25 mouse cellular contexts compared by ENCODE assay signal in the genomic region with DNA sequence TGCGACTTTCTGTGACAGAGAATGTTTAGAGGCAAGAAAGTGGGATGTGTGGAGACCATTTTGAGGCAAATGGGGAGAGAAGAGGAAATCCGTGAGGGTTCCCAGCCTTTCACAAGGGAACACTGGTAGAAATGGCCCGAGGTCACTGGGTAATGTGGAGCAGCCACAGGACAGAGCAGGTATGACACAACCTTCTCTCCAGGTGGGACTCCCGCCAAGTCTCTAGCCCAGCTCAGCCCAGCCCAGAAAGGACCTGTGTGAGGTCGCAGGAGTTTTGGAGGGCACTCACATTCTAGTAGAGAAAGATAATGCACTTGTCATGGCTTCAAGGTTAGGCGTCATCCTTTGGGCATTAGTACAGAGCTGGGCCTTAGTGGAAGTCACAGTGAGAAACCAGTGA. TPM values are rescaled to one million over a fixed set of nuclear protein-coding genes. Genes with fewer than 3 reads are reported as not detected.
A peak's percentile ranks its signal among the peaks of the same experiment; 100 is the strongest.
DNase-seq lines count a peak whose midpoint lies in the region; ATAC-seq and TF ChIP-seq lines count a peak whose summit lies in the region.
"Had no signal": no experiment of that assay in that cellular context is flagged by ENCODE, and none has a peak within 500 bp of the region (broad histone marks: within the 10 kb centered on the region; RNA-seq: fewer than 3 reads in every experiment).

No protein-coding gene starts in this region.

- WGBS in kidney, embryonic 14.5 days: 88% methylated on average over 6 of the region's 6 CpGs
- WGBS in lung, postnatal 0 days: 80% methylated on average over 6 of the region's 6 CpGs

- intact Hi-C loops in heart, postnatal 14 days (cut with DNase I): no loop called here

- no peaks in the 10 kb centered on the region for H3K9me3 ChIP-seq in kidney, embryonic 14.5 days (ENCODE audit: control insufficient read depth, low read length)
- H3K9me3 ChIP-seq in lung, postnatal 0 days (ENCODE audit: low read length): no peaks in the 10 kb centered on the region
- H3K9me3 ChIP-seq: embryonic facial prominence, embryonic 10.5 days; embryonic facial prominence, embryonic 15.5 days; forebrain, embryonic 12.5 days; limb, embryonic 13.5 days; liver, embryonic 15.5 days; neural tube, embryonic 13.5 days had no signal

- H3K27me3 ChIP-seq in kidney, embryonic 14.5 days (ENCODE audit: control insufficient read depth, insufficient read depth, low read length): no peaks in the 10 kb centered on the region
- H3K27me3 ChIP-seq in lung, postnatal 0 days (replicated peaks; ENCODE audit: insufficient read depth, low read length): no peaks in the 10 kb centered on the region
- H3K27me3 ChIP-seq: embryonic facial prominence, embryonic 15.5 days; forebrain, embryonic 12.5 days; limb, embryonic 13.5 days; liver, embryonic 15.5 days; midbrain, embryonic 13.5 days; neural tube, embryonic 13.5 days had no signal

- peak; percentile 19 for DNase-seq in adrenal gland, postnatal 10 days
- DNase-seq in adrenal gland, adult (ENCODE audit: inconsistent age in 2 of 2, low spot score in 1 of 2): no peak
- DNase-seq in heart, postnatal 4 days: peak; percentile 18
- no peak for DNase-seq in heart, postnatal 14 days
- peak; percentile 50 to 65 for DNase-seq in kidney, postnatal 25 days
- no peak for DNase-seq in lung, postnatal 0 days (ENCODE audit: low spot score)
- no peak for DNase-seq in lung, postnatal 25 days (ENCODE audit: low spot score)
- DNase-seq: cerebellum, adult 8-10 months; forebrain, postnatal 0 days; right cerebral cortex, postnatal 4 days; thymus, adult 18-20 months; thymus, postnatal 25 days had no signal

- H3K27ac ChIP-seq in kidney, embryonic 14.5 days (ENCODE audit: low read depth, low read length): no peak overlapping the region
- no peak overlapping the region for H3K27ac ChIP-seq in lung, postnatal 0 days (ENCODE audit: low read length)
- H3K27ac ChIP-seq: embryonic facial prominence, embryonic 10.5 days; embryonic facial prominence, embryonic 15.5 days; forebrain, embryonic 12.5 days; kidney, postnatal 0 days; limb, embryonic 13.5 days; liver, embryonic 15.5 days; macrophage; midbrain, embryonic 13.5 days; neural tube, embryonic 13.5 days; stomach, postnatal 0 days had no signal

- no peak for TF ChIP-seq CTCF in lung, postnatal 0 days (IDR thresholded peaks at IDR 0.05)

- no peak for TF ChIP-seq EP300 in lung, postnatal 0 days (IDR thresholded peaks at IDR 0.05)

- no peak overlapping the region for H3K9ac ChIP-seq in kidney, embryonic 14.5 days (ENCODE audit: low read depth, low read length)
- no peak overlapping the region for H3K9ac ChIP-seq in lung, postnatal 0 days (replicated peaks; ENCODE audit: low read depth)
- H3K9ac ChIP-seq: embryonic facial prominence, embryonic 15.5 days; forebrain, embryonic 12.5 days; forebrain, postnatal 0 days; limb, embryonic 13.5 days; liver, embryonic 15.5 days; midbrain, embryonic 13.5 days; neural tube, embryonic 13.5 days had no signal

- no peak overlapping the region for H3K4me2 ChIP-seq in kidney, embryonic 14.5 days (replicated peaks; ENCODE audit: low read depth, low read length)
- H3K4me2 ChIP-seq in lung, postnatal 0 days (replicated peaks; ENCODE audit: low read depth, low read length): no peak overlapping the region
- H3K4me2 ChIP-seq: embryonic facial prominence, embryonic 15.5 days; forebrain, embryonic 12.5 days; limb, embryonic 13.5 days; liver, embryonic 15.5 days; midbrain, embryonic 13.5 days; neural tube, embryonic 13.5 days had no signal

- no peak overlapping the region for H3K4me3 ChIP-seq in kidney, embryonic 14.5 days (ENCODE audit: low read length)
- H3K4me3 ChIP-seq in lung, postnatal 0 days (ENCODE audit: low read depth, low read length): no peak overlapping the region
- H3K4me3 ChIP-seq: embryonic facial prominence, embryonic 10.5 days; embryonic facial prominence, embryonic 15.5 days; forebrain, embryonic 12.5 days; limb, embryonic 13.5 days; liver, embryonic 15.5 days; midbrain, embryonic 13.5 days; neural tube, embryonic 13.5 days had no signal

- H3K4me1 ChIP-seq in kidney, embryonic 14.5 days (ENCODE audit: control insufficient read depth, insufficient read depth, low read length): no peaks in the 10 kb centered on the region
- no peaks in the 10 kb centered on the region for H3K4me1 ChIP-seq in lung, postnatal 0 days (ENCODE audit: insufficient read depth, low read depth, low read length)
- H3K4me1 ChIP-seq: embryonic facial prominence, embryonic 10.5 days; embryonic facial prominence, embryonic 15.5 days; forebrain, embryonic 12.5 days; limb, embryonic 13.5 days; liver, embryonic 15.5 days; midbrain, embryonic 13.5 days; neural tube, embryonic 13.5 days had no signal

- ATAC-seq in kidney, embryonic 14.5 days (ENCODE audit: low FRiP score, low TSS enrichment): no peak
- ATAC-seq in lung, postnatal 0 days: peak; percentile 47; the same call in 1 of the 2 replicates
- ATAC-seq: forebrain, postnatal 0 days; hindbrain, embryonic 16.5 days; midbrain, embryonic 13.5 days had no signal

- no peaks in the 10 kb centered on the region for H3K36me3 ChIP-seq in kidney, embryonic 14.5 days (ENCODE audit: control insufficient read depth, insufficient read depth, low read length)
- H3K36me3 ChIP-seq in lung, postnatal 0 days (ENCODE audit: insufficient read depth, low read length): no peaks in the 10 kb centered on the region
- H3K36me3 ChIP-seq: embryonic facial prominence, embryonic 10.5 days; embryonic facial prominence, embryonic 15.5 days; forebrain, embryonic 12.5 days; G1E; limb, embryonic 13.5 days; liver, embryonic 15.5 days; midbrain, embryonic 13.5 days; neural tube, embryonic 13.5 days had no signal

RNA-seq across cellular contexts. Expression of gene Retreg1, which starts 23.1 kb away (rescaled TPM):
- 10 to 100 TPM; 26.1 to 38.4 TPM for total RNA-seq in adrenal gland, postnatal 10 days (2021)
- 100 to 1,000 TPM; 112 to 141 TPM for total RNA-seq in heart, postnatal 4 days (2021)
- 100 to 1,000 TPM; 159 to 163 TPM for total RNA-seq in heart, postnatal 14 days (2021)
- 10.2 and 14.6 TPM in 2 replicates for polyA plus RNA-seq in kidney, embryonic 14.5 days (2014; fragmentation: Nextera tagmentation; extraction: Ambion mirVana)
- polyA plus RNA-seq in lung, postnatal 0 days (2015; fragmentation: Nextera tagmentation; extraction: Ambion mirVana): 36.2 and 36.8 TPM in 2 replicates
- polyA plus RNA-seq: G1E had no signal

Comparison
In these comparisons a context has a peak if more than half of its experiments do, and no peak if none do; other contexts are left out.
1. DNase-seq: peak in adrenal gland, postnatal 10 days (single experiment), heart, postnatal 4 days (single experiment) and kidney, postnatal 25 days (2 of 2); none in adrenal gland, adult (0 of 2), heart, postnatal 14 days (0 of 2), lung, postnatal 0 days (single experiment) and lung, postnatal 25 days (single experiment).